Mouse (Mus musculus): ENCODE data around the gene Dnah17. TPM values are rescaled to one million over a fixed set of nuclear protein-coding genes. Genes with fewer than 3 reads are reported as not detected.

Gene Dnah17
- polyA plus RNA-seq (2015; fragmentation: Nextera tagmentation; extraction: Ambion mirVana): 0.22 and 0.23 TPM in 2 replicates

DNA sequence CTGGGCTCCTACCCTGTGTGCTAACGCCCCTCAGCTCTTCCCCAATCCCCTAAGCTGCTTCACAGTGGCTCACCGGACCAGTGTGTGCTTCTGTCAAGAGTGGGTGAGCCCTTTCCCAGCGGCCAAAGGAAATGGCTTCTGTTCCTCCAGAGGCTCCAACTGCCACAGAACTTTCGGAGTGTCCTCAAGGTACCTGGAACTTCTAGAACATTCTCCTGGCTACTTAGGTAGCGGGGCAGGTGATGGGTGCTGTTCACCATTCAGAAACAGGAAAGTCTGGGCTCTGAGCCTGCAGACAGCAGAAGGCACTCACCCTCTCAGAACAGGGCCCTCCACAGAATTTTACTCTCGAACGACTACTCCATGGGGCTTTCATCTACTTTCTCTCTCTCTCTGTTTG lies at the start of gene Dnah17:
Gene Dnah17, minus strand, starts transcription at position 101 of the 400 bp plus-strand sequence.
- H3K9me3 ChIP-seq (ENCODE audit: control insufficient read depth, low read length): no peaks in the 10 kb centered on the region
- 90% methylated on average over 7 of the region's 7 CpGs for WGBS
- no peak for ATAC-seq

DNA sequence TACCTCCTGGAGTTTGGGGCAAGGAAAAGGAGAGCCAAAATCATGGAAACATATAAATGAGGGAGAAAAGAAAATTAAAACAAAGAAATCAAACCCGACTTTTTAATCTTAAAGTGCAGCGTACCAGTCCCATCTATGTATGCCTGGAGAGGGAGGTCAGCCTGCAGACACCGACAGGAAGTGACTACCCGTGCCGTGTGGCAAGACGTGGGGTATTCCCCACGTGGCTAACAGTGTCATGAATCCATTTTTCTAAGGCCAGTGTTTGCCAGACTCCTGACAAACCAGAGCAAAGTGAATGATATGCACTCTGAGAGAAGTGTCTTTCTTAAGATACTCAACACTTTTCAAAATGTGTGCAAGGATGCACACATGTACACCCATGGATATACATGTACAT lies 49.8 kb upstream of the Dnah17 start:
- no peak overlapping the region for H3K4me2 ChIP-seq (ENCODE audit: low read length)
- H3K27ac ChIP-seq (ENCODE audit: low read depth, low read length): no peak overlapping the region
- H3K9me3 ChIP-seq (ENCODE audit: control insufficient read depth, low read length): no peaks in the 10 kb centered on the region
- H3K4me3 ChIP-seq (ENCODE audit: low read length): no peak overlapping the region
- H3K36me3 ChIP-seq (ENCODE audit: control insufficient read depth, insufficient read depth, low read length): peaks cover 35% of the 10 kb centered on the region
- WGBS: 88% methylated on average over 7 of the region's 7 CpGs
- H3K9ac ChIP-seq (ENCODE audit: low read depth, low read length): no peak overlapping the region
- H3K27me3 ChIP-seq (replicated peaks; ENCODE audit: control insufficient read depth, insufficient read depth, low read length): no peaks in the 10 kb centered on the region
- H3K4me1 ChIP-seq (ENCODE audit: control insufficient read depth, insufficient read depth, low read depth, low read length): no peaks in the 10 kb centered on the region
- no peak for ATAC-seq

More for the DNA sequence above, at the start of gene Dnah17:
- H3K4me1 ChIP-seq (ENCODE audit: control insufficient read depth, insufficient read depth, low read depth, low read length): no peaks in the 10 kb centered on the region
- no peak within 1 kb of the TSS for H3K4me2 ChIP-seq (ENCODE audit: low read length)
- no peak within 1 kb of the TSS for H3K9ac ChIP-seq (ENCODE audit: low read depth, low read length)
- no peak within 1 kb of the TSS for H3K4me3 ChIP-seq (ENCODE audit: low read length)
- no peaks in the 10 kb centered on the region for H3K36me3 ChIP-seq (ENCODE audit: control insufficient read depth, insufficient read depth, low read length)
- no peak within 1 kb of the TSS for H3K27ac ChIP-seq (ENCODE audit: low read depth, low read length)
- no peaks in the 10 kb centered on the region for H3K27me3 ChIP-seq (replicated peaks; ENCODE audit: control insufficient read depth, insufficient read depth, low read length)

DNA sequence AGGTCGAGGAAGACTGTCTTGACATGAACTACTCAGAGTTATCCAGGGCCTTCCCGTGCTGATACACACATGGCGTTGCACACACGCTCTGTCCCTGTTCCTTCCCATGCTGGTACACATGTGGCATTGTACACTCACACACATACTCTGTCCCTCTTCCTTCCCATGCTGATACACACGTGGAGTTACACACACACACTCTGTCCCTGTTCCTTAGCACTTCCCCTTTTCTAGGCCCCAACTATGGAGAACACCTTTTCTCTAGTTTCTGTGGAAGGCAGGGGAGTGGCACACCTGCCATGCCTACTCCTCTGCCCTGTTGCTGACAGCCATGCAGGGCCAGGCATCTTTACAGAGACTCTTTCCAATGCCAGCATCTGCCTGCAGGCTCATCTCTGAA lies 47.8 kb upstream of the Dnah17 start:
- H3K4me2 ChIP-seq (ENCODE audit: low read length): no peak overlapping the region
- peaks cover 24% of the 10 kb centered on the region for H3K36me3 ChIP-seq (ENCODE audit: control insufficient read depth, insufficient read depth, low read length)
- H3K4me1 ChIP-seq (ENCODE audit: control insufficient read depth, insufficient read depth, low read depth, low read length): no peaks in the 10 kb centered on the region
- no peaks in the 10 kb centered on the region for H3K9me3 ChIP-seq (ENCODE audit: control insufficient read depth, low read length)
- H3K9ac ChIP-seq (ENCODE audit: low read depth, low read length): no peak overlapping the region
- H3K27ac ChIP-seq (ENCODE audit: low read depth, low read length): no peak overlapping the region
- ATAC-seq: no peak
- H3K27me3 ChIP-seq (replicated peaks; ENCODE audit: control insufficient read depth, insufficient read depth, low read length): no peaks in the 10 kb centered on the region
- H3K4me3 ChIP-seq (ENCODE audit: low read length): no peak overlapping the region
- WGBS: 88% methylated on average over 5 of the region's 5 CpGs

DNA sequence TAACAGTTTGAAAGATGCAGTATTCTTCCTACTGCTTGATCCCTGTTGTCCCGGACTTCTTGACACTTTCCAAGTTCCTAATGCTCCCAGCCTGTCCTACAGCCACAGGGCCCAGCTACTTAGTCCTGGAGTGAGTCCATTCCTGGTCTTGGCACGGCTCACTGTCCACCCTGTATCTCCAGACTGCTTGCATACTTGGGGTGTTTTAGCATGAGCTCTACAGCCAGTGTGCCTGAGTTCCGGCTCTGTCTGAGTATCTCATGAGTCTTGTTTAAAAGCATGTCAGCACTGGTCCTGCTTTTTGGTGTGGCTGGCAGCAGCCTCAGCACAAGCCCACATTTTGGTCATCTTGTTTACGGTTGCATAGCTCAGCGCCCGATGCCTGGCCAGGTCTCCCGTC lies 44.3 kb upstream of the Dnah17 start:
- 92% methylated on average over 7 of the region's 7 CpGs for WGBS
- Histone ChIP-seq H3K4me2 (ENCODE audit: low read length) (no peak overlapping the region), H3K9me3 (ENCODE audit: control insufficient read depth, low read length) (no peaks in the 10 kb centered on the region), H3K9ac (ENCODE audit: low read depth, low read length) (no peak overlapping the region), H3K36me3 (ENCODE audit: control insufficient read depth, insufficient read depth, low read length) (peaks cover 13% of the 10 kb centered on the region), H3K4me3 (ENCODE audit: low read length) (no peak overlapping the region), H3K27ac (ENCODE audit: low read depth, low read length) (no peak overlapping the region), H3K4me1 (ENCODE audit: control insufficient read depth, insufficient read depth, low read depth, low read length) (no peaks in the 10 kb centered on the region), H3K27me3 (replicated peaks; ENCODE audit: control insufficient read depth, insufficient read depth, low read length) (no peaks in the 10 kb centered on the region)
- no peak for ATAC-seq

DNA sequence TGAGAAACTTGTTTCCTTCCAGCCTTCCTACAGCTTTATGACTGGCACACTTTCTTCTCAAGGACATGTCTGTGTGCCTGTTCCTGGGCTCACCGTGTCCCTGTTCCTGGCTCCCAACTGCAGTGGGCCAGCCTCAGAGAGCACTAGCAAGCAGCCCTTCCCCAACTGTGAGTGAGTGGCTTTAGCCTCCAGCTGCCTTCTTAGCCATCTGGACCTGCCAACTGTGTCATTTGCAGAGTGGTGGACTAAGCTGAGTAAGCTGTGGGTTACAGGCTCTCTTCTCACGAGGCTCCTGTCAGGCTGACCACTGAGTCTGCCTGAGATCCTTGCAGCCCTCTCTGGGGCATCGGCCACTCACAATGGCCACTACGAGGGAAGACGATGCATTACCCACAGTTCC lies 42.3 kb upstream of the Dnah17 start:
- 77% methylated on average over 5 of the region's 5 CpGs for WGBS
- ATAC-seq: no peak
- no peak overlapping the region for H3K4me2 ChIP-seq (ENCODE audit: low read length)
- no peaks in the 10 kb centered on the region for H3K4me1 ChIP-seq (ENCODE audit: control insufficient read depth, insufficient read depth, low read depth, low read length)
- H3K27me3 ChIP-seq (replicated peaks; ENCODE audit: control insufficient read depth, insufficient read depth, low read length): no peaks in the 10 kb centered on the region
- no peaks in the 10 kb centered on the region for H3K9me3 ChIP-seq (ENCODE audit: control insufficient read depth, low read length)
- no peak overlapping the region for H3K4me3 ChIP-seq (ENCODE audit: low read length)
- H3K36me3 ChIP-seq (ENCODE audit: control insufficient read depth, insufficient read depth, low read length): peaks cover 16% of the 10 kb centered on the region
- H3K9ac ChIP-seq (ENCODE audit: low read depth, low read length): no peak overlapping the region
- H3K27ac ChIP-seq (ENCODE audit: low read depth, low read length): no peak overlapping the region

DNA sequence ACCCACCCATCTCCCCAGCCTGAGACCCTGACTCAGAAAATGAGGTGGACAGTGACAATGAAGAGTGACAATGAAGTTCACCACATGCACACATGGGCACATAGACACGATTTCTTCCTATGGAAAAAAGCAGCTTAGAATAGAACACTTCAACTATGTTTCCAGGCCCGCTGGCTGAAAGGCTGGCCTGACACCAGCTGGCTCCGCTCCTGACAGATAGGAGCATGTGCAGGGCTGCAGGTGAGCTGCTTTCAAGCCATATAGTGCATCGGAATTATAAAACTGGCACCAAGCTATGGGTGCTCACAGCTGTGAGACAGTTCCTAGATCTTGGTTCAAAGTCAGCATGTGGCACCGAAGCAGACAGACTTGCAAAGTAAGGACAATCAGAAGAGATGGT lies 39.9 kb upstream of the Dnah17 start:
- WGBS: 85% methylated on average over 5 of the region's 5 CpGs
- no peaks in the 10 kb centered on the region for H3K27me3 ChIP-seq (replicated peaks; ENCODE audit: control insufficient read depth, insufficient read depth, low read length)
- no peak overlapping the region for H3K4me3 ChIP-seq (ENCODE audit: low read length)
- peaks cover 10% of the 10 kb centered on the region for H3K36me3 ChIP-seq (ENCODE audit: control insufficient read depth, insufficient read depth, low read length)
- no peak overlapping the region for H3K9ac ChIP-seq (ENCODE audit: low read depth, low read length)
- H3K4me1 ChIP-seq (ENCODE audit: control insufficient read depth, insufficient read depth, low read depth, low read length): no peaks in the 10 kb centered on the region
- ATAC-seq: no peak
- no peaks in the 10 kb centered on the region for H3K9me3 ChIP-seq (ENCODE audit: control insufficient read depth, low read length)
- no peak overlapping the region for H3K27ac ChIP-seq (ENCODE audit: low read depth, low read length)
- no peak overlapping the region for H3K4me2 ChIP-seq (ENCODE audit: low read length)

DNA sequence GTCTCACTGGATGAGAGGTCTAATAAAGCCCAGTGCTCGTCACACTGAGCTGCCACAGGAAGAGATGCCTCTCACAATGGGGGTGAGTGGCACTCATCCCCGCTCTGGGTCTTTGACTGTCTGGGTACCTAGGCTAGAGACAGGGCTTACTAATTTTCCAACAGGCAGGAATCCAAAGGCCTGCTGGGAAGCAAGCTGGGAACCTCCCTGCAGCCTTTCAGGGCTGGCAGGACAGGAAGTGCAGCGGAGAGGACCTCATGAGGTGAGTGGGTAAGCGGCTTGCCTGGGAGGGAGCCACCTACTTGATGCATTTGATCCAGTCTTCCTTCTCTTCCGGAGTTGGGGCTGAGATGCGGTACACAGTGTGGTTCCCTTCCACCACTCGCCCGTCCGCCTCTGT lies 38.3 kb upstream of the Dnah17 start:
- H3K36me3 ChIP-seq (ENCODE audit: control insufficient read depth, insufficient read depth, low read length): peaks cover 10% of the 10 kb centered on the region
- no peak overlapping the region for H3K4me2 ChIP-seq (ENCODE audit: low read length)
- WGBS: 69% methylated on average over 9 of the region's 9 CpGs

DNA sequence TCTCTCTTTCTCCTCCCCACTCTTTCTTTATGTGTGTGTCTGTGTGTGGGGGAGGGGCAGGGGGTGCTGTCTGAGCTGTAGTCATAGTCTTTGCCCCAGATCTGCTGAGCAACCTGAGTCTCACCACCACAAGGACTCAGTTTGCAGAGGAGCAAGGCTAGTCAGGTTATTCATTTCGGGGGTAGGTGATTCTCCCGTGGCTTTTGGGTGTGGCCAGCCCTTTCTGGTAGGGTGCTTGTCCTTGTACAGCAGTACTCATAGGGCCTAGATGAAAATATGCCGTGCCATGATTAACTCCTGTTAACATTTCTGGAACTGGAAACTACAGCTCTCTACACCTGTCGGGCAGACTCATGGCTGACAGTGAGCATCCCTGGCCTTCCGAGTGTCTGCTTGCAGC lies 36.2 kb upstream of the Dnah17 start:
- Histone ChIP-seq H3K9ac (ENCODE audit: low read depth, low read length) (no peak overlapping the region), H3K4me2 (ENCODE audit: low read length) (no peak overlapping the region), H3K4me1 (ENCODE audit: control insufficient read depth, insufficient read depth, low read depth, low read length) (no peaks in the 10 kb centered on the region; the same call in 1 of the 2 replicates), H3K4me3 (ENCODE audit: low read length) (no peak overlapping the region), H3K27ac (ENCODE audit: low read depth, low read length) (no peak overlapping the region), H3K9me3 (ENCODE audit: control insufficient read depth, low read length) (no peaks in the 10 kb centered on the region), H3K27me3 (replicated peaks; ENCODE audit: control insufficient read depth, insufficient read depth, low read length) (no peaks in the 10 kb centered on the region), H3K36me3 (ENCODE audit: control insufficient read depth, insufficient read depth, low read length) (peaks cover 10% of the 10 kb centered on the region)
- no peak for ATAC-seq
- WGBS: 83% methylated on average over 5 of the region's 5 CpGs

More for the DNA sequence above, 38.3 kb upstream of the Dnah17 start:
- Histone ChIP-seq H3K27ac (ENCODE audit: low read depth, low read length) (no peak overlapping the region), H3K4me1 (ENCODE audit: control insufficient read depth, insufficient read depth, low read depth, low read length) (no peaks in the 10 kb centered on the region; the same call in 1 of the 2 replicates), H3K9ac (ENCODE audit: low read depth, low read length) (no peak overlapping the region), H3K4me3 (ENCODE audit: low read length) (no peak overlapping the region), H3K27me3 (replicated peaks; ENCODE audit: control insufficient read depth, insufficient read depth, low read length) (no peaks in the 10 kb centered on the region), H3K9me3 (ENCODE audit: control insufficient read depth, low read length) (no peaks in the 10 kb centered on the region)
- ATAC-seq: no peak

DNA sequence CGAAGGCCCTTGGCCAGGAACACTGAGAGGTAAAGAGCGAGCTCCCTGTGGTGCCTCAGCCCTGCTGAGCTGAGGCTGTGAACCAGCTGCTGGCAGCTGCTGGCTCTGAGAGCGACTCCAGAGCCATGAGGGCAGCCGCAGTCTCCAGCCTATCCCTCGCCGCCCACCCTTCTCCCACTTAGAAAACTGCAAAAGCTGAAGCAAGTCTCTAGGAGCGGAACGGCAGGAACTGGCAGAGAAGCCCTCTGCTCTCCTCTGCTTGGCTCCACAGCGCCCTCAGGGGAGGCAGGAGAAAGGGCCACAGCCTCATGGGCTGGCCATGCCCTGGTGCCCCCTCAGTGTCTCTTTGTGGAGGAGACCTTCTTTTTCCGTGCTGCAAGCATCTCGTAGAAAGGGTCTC lies 35.2 kb upstream of the Dnah17 start:
- Histone ChIP-seq H3K36me3 (ENCODE audit: control insufficient read depth, insufficient read depth, low read length) (peaks cover 10% of the 10 kb centered on the region), H3K27ac (ENCODE audit: low read depth, low read length) (no peak overlapping the region)

DNA sequence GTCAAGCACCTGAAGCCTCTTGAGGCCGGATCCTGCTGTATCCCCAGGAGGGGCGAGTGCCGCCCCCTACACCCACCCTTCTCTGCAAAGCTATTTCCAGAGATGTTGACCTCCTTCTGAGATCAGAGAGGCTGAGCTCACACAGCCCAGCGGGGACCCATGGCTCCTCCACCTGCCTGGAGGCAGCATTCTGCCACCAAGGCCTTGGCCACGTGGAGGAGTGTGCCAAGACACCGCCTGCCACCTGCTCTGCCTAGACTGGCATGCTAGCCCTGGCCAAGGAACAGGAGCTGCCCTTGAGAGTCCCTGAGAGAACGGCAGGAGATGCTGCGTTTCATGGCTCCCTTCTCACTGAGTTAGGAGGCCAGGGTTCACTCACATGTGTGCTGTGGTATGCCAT lies 34.1 kb upstream of the Dnah17 start:
- no peaks in the 10 kb centered on the region for H3K27me3 ChIP-seq (replicated peaks; ENCODE audit: control insufficient read depth, insufficient read depth, low read length)
- H3K27ac ChIP-seq (ENCODE audit: low read depth, low read length): no peak overlapping the region
- H3K36me3 ChIP-seq (ENCODE audit: control insufficient read depth, insufficient read depth, low read length): peaks cover 8% of the 10 kb centered on the region
- H3K9ac ChIP-seq (ENCODE audit: low read depth, low read length): no peak overlapping the region
- WGBS: 73% methylated on average over 8 of the region's 8 CpGs
- no peaks in the 10 kb centered on the region for H3K9me3 ChIP-seq (ENCODE audit: control insufficient read depth, low read length)
- H3K4me1 ChIP-seq (ENCODE audit: control insufficient read depth, insufficient read depth, low read depth, low read length): no peaks in the 10 kb centered on the region; the same call in 1 of the 2 replicates
- no peak overlapping the region for H3K4me3 ChIP-seq (ENCODE audit: low read length)
- no peak overlapping the region for H3K4me2 ChIP-seq (ENCODE audit: low read length)
- no peak for ATAC-seq

More for the DNA sequence above, 35.2 kb upstream of the Dnah17 start:
- no peaks in the 10 kb centered on the region; the same call in 1 of the 2 replicates for H3K4me1 ChIP-seq (ENCODE audit: control insufficient read depth, insufficient read depth, low read depth, low read length)
- H3K9me3 ChIP-seq (ENCODE audit: control insufficient read depth, low read length): no peaks in the 10 kb centered on the region
- H3K27me3 ChIP-seq (replicated peaks; ENCODE audit: control insufficient read depth, insufficient read depth, low read length): no peaks in the 10 kb centered on the region
- 42% methylated on average over 11 of the region's 11 CpGs for WGBS
- no peak overlapping the region for H3K4me3 ChIP-seq (ENCODE audit: low read length)
- H3K4me2 ChIP-seq (ENCODE audit: low read length): no peak overlapping the region
- ATAC-seq: no peak
- no peak overlapping the region for H3K9ac ChIP-seq (ENCODE audit: low read depth, low read length)
